Mouse (Mus musculus) liver, postnatal 0 days (tissue): ENCODE measurements around the gene Nos1.

Source experiments
- CTCF ChIP-seq: sonication (generic); IDR thresholded peaks from 2 replicates; pipeline ENCODE4 v1.5.1; 2016; ENCODE audit warnings: antibody characterized with exemption, low read depth
- EP300 ChIP-seq: IDR thresholded peaks from 2 replicates; pipeline ENCODE4 v1.6.1; 2016; ENCODE audit warnings: antibody characterized with exemption, low read depth, mild to moderate bottlenecking

DNA sequence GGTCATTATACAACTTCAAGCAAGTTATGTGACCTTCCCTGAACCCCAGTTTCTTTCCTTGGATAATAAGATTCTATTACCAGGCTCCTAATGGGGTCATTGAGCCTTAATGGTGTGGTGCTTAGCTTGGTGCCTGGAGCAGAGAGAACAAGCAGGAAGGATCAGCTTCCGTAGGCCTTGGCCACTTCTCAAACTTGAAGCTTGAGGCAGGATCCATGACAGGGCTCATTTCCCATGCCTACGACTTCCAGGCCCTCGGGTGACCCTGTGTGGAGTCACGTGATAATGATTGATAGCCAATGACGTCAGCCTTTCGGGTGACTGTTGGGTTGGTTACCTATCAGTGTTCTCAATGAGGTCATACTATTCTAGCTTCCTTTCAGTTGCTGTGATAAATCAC, 46.5 kb downstream of the Nos1 start:
- no peak for TF ChIP-seq CTCF
- no peak for TF ChIP-seq EP300
